Mouse (Mus musculus) myocyte (in vitro differentiated cells): Measurements from ENCODE around the gene Stard5. TPM values are rescaled to one million over a fixed set of nuclear protein-coding genes. Genes with fewer than 3 reads are reported as not detected.

Source experiments
- H3K27me3 ChIP-seq: one replicate; pipeline ENCODE4 v1.6.1; 2011; ENCODE audit not compliant: control insufficient read depth, insufficient read depth, insufficient read length
- H3K36me3 ChIP-seq: one replicate; pipeline ENCODE4 v1.6.1; 2011; ENCODE audit not compliant: control insufficient read depth, insufficient read depth
- H3K4me2 ChIP-seq: one replicate; pipeline ENCODE4 v1.6.1; 2011; ENCODE audit warnings: low read depth, control low read depth
- H3K4me3 ChIP-seq: one replicate; pipeline ENCODE4 v1.5.1; 2011; ENCODE audit warnings: mild to moderate bottlenecking, control low read depth, moderate library complexity
- H3K79me2 ChIP-seq: one replicate; pipeline ENCODE4 v1.6.1; 2011; ENCODE audit not compliant: control insufficient read depth, insufficient read depth
- H3ac ChIP-seq: one replicate; pipeline ENCODE4 v1.6.1; 2011; ENCODE audit not compliant: control insufficient read depth, insufficient read length
- CEBPB ChIP-seq: IDR thresholded peaks from 2 replicates; pipeline ENCODE4 v1.6.1; 2011; ENCODE audit warnings: mild to moderate bottlenecking, moderate library complexity; ENCODE audit not compliant: poor library complexity, insufficient read depth, severe bottlenecking
- E2F4 ChIP-seq: IDR thresholded peaks from one replicate; pipeline ENCODE4 v1.6.1; 2011; ENCODE audit warnings: mild to moderate bottlenecking, control low read depth, moderate library complexity; ENCODE audit not compliant: insufficient read depth
- MAX ChIP-seq: IDR thresholded peaks from one replicate; pipeline ENCODE4 v1.6.1; 2011; ENCODE audit warnings: low read depth, mild to moderate bottlenecking, control low read depth
- MYOD1 ChIP-seq, 3 experiments: IDR thresholded peaks; one replicate each; pipeline ENCODE4 v1.6.1; 2011; ENCODE audit warnings: control low read depth in 2 of 3, low read depth in 2 of 3, mild to moderate bottlenecking in 2 of 3, moderate library complexity in 1 of 3; ENCODE audit not compliant: insufficient read length in 2 of 3, control insufficient read depth in 1 of 3
- MYOG ChIP-seq, 3 experiments: IDR thresholded peaks; one replicate each; pipeline ENCODE4 v1.6.1; 2011; ENCODE audit warnings: control low read depth in 2 of 3, low read depth in 2 of 3, mild to moderate bottlenecking in 2 of 3; ENCODE audit not compliant: insufficient read length in 2 of 3, control insufficient read depth in 1 of 3, insufficient read depth in 1 of 3
- POLR2A ChIP-seq: IDR thresholded peaks from one replicate; pipeline ENCODE4 v1.6.1; 2011; ENCODE audit warnings: low read depth, mild to moderate bottlenecking, control low read depth, moderate library complexity; ENCODE audit not compliant: insufficient read length
- POLR2AphosphoS2 ChIP-seq: IDR thresholded peaks from one replicate; pipeline ENCODE4 v1.6.1; 2011; ENCODE audit warnings: low read depth, control low read depth; ENCODE audit not compliant: insufficient read length
- REST ChIP-seq: IDR thresholded peaks from one replicate; pipeline ENCODE4 v1.6.1; 2011; ENCODE audit warnings: mild to moderate bottlenecking, control low read depth, moderate library complexity; ENCODE audit not compliant: insufficient read depth, insufficient read length
- SRF ChIP-seq: IDR thresholded peaks from one replicate; pipeline ENCODE4 v1.6.1; 2011; ENCODE audit warnings: low read depth; ENCODE audit not compliant: control insufficient read depth, insufficient read length
- TCF12 ChIP-seq: IDR thresholded peaks from one replicate; pipeline ENCODE4 v1.6.1; 2011; ENCODE audit warnings: mild to moderate bottlenecking, control low read depth; ENCODE audit not compliant: poor library complexity, insufficient read depth, severe bottlenecking
- TCF3 ChIP-seq: IDR thresholded peaks from one replicate; pipeline ENCODE4 v1.6.1; 2011; ENCODE audit warnings: low read depth, control low read depth; ENCODE audit not compliant: insufficient read length
- USF1 ChIP-seq: IDR thresholded peaks from one replicate; pipeline ENCODE4 v1.6.1; 2011; ENCODE audit warnings: low read depth, mild to moderate bottlenecking, control low read depth, moderate library complexity
- polyA plus RNA-seq: library from polyadenylated mRNA; unstranded; fragments of >200 nt; fragmentation: generic; extraction: Trizol; gene quantifications from one replicate; pipeline ENCODE4 v1.2.1, GENCODE M21; 2012; ENCODE audit warnings: missing spikeins

The Stard5 gene
- polyA plus RNA-seq, 1 experiment, result 31.0 TPM

DNA sequence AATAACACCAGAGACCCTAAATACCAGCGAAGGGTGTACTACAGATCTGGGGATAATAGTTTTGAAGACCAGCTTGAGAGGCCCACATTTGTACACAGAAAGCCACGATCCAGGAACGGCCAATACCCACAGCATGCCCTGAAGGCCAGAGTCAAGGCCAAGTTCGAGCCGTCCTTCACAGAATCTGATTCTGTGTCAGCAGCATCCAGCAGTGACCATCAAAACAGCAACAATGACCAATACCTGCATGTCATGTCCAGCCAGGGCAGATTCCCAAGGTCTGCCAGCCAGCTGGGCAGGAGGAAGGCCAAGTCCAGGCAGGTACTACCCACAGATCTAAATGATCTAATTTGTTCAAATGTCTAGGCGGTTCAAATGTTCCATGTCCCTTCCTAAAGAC lies 9.2 kb upstream of the Stard5 start:
- no peak overlapping the region for H3ac ChIP-seq
- TF ChIP-seq MYOD1 (IDR thresholded peaks at IDR 0.05; ENCODE audit: control insufficient read depth in 1 of 3, insufficient read length in 2 of 3, low read depth in 2 of 3), result no peak
- no peak for TF ChIP-seq MAX
- TF ChIP-seq CEBPB, result no peak
- TF ChIP-seq REST, result no peak
- TF ChIP-seq TCF12, result no peak
- TF ChIP-seq POLR2A, result no peak
- no peak for TF ChIP-seq SRF

DNA sequence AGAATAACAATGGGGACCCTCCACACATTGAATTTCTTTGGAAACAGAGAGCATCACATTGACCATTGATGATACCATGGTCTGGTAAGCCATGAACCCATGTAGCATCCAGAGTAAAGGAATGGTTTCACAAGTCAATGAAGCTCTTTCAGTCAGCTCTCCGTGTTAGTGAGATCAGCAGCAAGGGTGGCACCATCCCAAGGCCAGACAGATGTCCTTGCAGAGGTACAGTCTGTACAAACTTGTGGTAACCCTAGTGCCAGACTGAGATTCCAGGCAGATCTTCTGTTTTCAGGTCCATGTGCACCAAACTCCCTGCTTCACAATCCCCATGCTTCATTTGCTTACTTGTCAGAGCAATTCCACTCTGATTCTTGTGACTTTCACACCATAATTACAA lies 7.7 kb upstream of the Stard5 start:
- Histone ChIP-seq H3K79me2 (no peaks in the 10 kb centered on the region), H3K4me3 (no peak overlapping the region), H3K4me2 (no peak overlapping the region), H3ac (no peak overlapping the region), H3K27me3 (no peaks in the 10 kb centered on the region), H3K36me3 (no peaks in the 10 kb centered on the region)
- no peak for TF ChIP-seq TCF3
- no peak for TF ChIP-seq MAX
- TF ChIP-seq MYOG (IDR thresholded peaks at IDR 0.05; ENCODE audit: control insufficient read depth in 1 of 3, insufficient read depth in 1 of 3, insufficient read length in 2 of 3, low read depth in 2 of 3), result no peak
- TF ChIP-seq REST, result no peak
- TF ChIP-seq SRF, result no peak
- TF ChIP-seq USF1, result no peak
- no peak for TF ChIP-seq POLR2AphosphoS2
- TF ChIP-seq E2F4, result no peak
- no peak for TF ChIP-seq CEBPB
- TF ChIP-seq POLR2A, result no peak
- no peak for TF ChIP-seq MYOD1 (IDR thresholded peaks at IDR 0.05; ENCODE audit: control insufficient read depth in 1 of 3, insufficient read length in 2 of 3, low read depth in 2 of 3)
- no peak for TF ChIP-seq TCF12

More for the DNA sequence above, 9.2 kb upstream of the Stard5 start:
- Histone ChIP-seq H3K79me2 (no peaks in the 10 kb centered on the region), H3K36me3 (no peaks in the 10 kb centered on the region), H3K4me2 (no peak overlapping the region), H3K4me3 (no peak overlapping the region), H3K27me3 (no peaks in the 10 kb centered on the region)

GRCm38 (mm10) chr7:83626557-83627257 lies 5.1 kb upstream of the Stard5 start:
- TF ChIP-seq TCF3 (no peak), MYOG (IDR thresholded peaks at IDR 0.05; ENCODE audit: control insufficient read depth in 1 of 3, insufficient read depth in 1 of 3, insufficient read length in 2 of 3, low read depth in 2 of 3) (no peak), SRF (no peak), CEBPB (no peak), MAX (no peak)
- H3ac ChIP-seq, result no peak overlapping the region
- H3K4me3 ChIP-seq, result no peak overlapping the region
- no peaks in the 10 kb centered on the region for H3K36me3 ChIP-seq
- no peak overlapping the region for H3K4me2 ChIP-seq
- no peaks in the 10 kb centered on the region for H3K79me2 ChIP-seq
- no peaks in the 10 kb centered on the region for H3K27me3 ChIP-seq

DNA sequence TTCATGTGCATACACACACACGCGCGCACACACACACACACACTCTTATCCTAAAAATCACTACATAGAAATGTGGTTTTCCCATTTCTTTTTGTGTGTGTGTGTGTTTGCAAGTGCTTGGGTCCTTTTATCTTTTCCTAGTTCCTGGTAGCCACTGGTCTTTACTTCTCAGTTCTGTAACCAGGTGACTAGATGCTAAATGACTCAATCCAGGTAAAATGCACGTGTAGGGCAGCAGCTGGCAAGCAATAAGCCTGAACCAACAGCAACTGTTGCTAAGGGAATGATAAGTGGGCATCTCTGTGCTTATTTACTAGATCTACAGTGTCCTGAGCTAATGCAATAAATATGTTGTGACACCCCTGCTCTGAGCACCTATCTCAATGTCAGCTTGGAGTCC lies 4.4 kb upstream of the Stard5 start:
- Histone ChIP-seq H3K27me3 (no peaks in the 10 kb centered on the region), H3K79me2 (no peaks in the 10 kb centered on the region), H3K36me3 (no peaks in the 10 kb centered on the region), H3K4me2 (no peak overlapping the region), H3ac (no peak overlapping the region), H3K4me3 (no peak overlapping the region)
- no peak for TF ChIP-seq TCF3
- TF ChIP-seq MYOG (IDR thresholded peaks at IDR 0.05; ENCODE audit: control insufficient read depth in 1 of 3, insufficient read depth in 1 of 3, insufficient read length in 2 of 3, low read depth in 2 of 3), result no peak
- no peak for TF ChIP-seq SRF
- TF ChIP-seq CEBPB, result no peak
- no peak for TF ChIP-seq MYOD1 (IDR thresholded peaks at IDR 0.05; ENCODE audit: control insufficient read depth in 1 of 3, insufficient read length in 2 of 3, low read depth in 2 of 3)
- TF ChIP-seq POLR2AphosphoS2, result no peak
- TF ChIP-seq REST, result no peak
- no peak for TF ChIP-seq USF1
- no peak for TF ChIP-seq MAX
- no peak for TF ChIP-seq E2F4
- TF ChIP-seq TCF12, result no peak
- no peak for TF ChIP-seq POLR2A

DNA sequence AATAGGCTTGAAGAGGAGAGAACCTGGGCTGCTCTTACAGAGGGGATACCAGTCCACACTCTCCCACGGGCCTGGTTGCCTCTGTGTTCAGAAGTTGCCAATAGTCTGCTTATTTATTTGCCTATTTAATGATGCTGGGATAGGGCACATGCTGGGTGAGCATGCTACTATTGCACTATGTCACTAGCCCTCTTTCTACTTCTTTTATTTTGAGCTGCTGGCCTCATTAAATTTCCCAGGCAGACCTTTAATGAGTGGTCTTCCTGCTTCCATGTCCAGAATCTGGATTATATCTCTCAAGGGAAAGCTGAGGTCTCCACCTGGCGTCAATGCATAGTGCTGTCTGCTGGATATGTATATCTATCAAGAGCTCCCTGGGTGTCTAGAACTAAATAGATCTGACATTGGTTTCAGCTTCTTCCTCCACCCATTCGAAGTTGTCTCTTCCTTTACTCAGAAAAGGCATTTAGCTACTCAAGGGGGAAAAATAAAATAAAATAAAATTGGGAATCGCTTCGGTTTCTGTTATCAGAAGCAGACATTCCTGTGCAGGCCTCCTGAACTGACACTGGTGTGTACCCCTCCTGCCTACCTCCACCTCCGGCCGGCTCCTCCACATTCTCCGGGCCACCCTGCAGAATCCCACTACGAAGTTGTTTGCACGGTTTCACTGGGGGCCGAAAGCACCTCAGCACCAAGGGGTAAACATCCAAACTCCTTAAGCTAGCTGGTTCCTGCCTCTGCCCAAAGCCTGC lies 509 bp upstream of the Stard5 start:
- H3K36me3 ChIP-seq, result peaks cover 23% of the 10 kb centered on the region
- TF ChIP-seq MYOD1 (IDR thresholded peaks at IDR 0.05; ENCODE audit: control insufficient read depth in 1 of 3, insufficient read length in 2 of 3, low read depth in 2 of 3), result no peak
- TF ChIP-seq MAX, result no peak
- TF ChIP-seq CEBPB, result no peak
- TF ChIP-seq REST, result no peak
- no peak for TF ChIP-seq POLR2AphosphoS2
- TF ChIP-seq USF1, result no peak
- no peak for TF ChIP-seq TCF3
- no peak for TF ChIP-seq MYOG (IDR thresholded peaks at IDR 0.05; ENCODE audit: control insufficient read depth in 1 of 3, insufficient read depth in 1 of 3, insufficient read length in 2 of 3, low read depth in 2 of 3)
- no peak for TF ChIP-seq E2F4
- TF ChIP-seq SRF, result no peak
- no peaks in the 10 kb centered on the region for H3K27me3 ChIP-seq
- peak overlapping the region; percentile 79 for H3ac ChIP-seq
- H3K79me2 ChIP-seq, result peaks cover 11% of the 10 kb centered on the region
- H3K4me2 ChIP-seq, result peak overlapping the region; percentile 81
- H3K4me3 ChIP-seq, result peak overlapping the region; percentile 78
